Comparison of ENCODE assay signal across 8 mouse cellular contexts in the genomic region with DNA sequence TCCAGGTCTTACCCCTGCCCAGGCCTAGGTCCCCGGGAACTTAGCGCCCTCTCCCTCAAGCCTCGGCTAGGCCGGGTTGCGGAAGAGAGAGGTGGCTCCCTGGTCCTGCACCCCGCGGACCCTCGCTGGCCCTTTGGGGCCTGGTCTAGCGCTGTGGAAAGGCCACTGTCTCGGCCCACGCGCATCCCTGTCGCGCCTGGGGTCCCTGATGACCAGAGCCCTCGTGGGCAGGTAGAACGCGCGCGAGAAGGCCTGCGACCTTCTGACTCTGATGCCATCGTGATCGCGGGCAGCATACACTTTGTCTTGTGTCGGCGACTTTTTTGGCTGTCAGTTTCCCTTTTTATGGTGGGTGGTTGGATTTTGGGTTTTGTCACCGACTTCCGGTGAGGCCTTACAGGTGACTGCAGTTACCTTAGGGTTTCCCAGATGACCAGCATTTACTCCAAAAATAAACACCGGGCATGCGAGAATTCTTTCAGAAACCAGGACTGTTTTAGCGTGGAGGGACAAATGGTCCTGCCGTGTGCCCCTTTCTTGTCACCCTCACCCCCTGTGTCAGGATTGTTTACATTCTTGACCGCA. TPM values are rescaled to one million over a fixed set of nuclear protein-coding genes. Genes with fewer than 3 reads are reported as not detected.
DNase-seq lines count a peak whose midpoint lies in the region; ATAC-seq lines count a peak whose summit lies in the region.

Gene 4931422A03Rik, minus strand, starts transcription at position 223 of the 585 bp plus-strand sequence.

- H3K27ac ChIP-seq in kidney, embryonic 16.5 days (ENCODE audit: low read length) = peak within 1 kb of the TSS; percentile 71
- H3K27ac ChIP-seq in embryonic facial prominence, embryonic 12.5 days = 0 out of 2 replicates have a peak within 1 kb of the TSS, but pooled peaks have one; percentile 30
- peak within 1 kb of the TSS; percentile 34 for H3K27ac ChIP-seq in intestine, embryonic 15.5 days

- no peaks in the 10 kb centered on the region for H3K27me3 ChIP-seq in kidney, embryonic 16.5 days (ENCODE audit: insufficient read depth, low read length)
- no peaks in the 10 kb centered on the region for H3K27me3 ChIP-seq in embryonic facial prominence, embryonic 12.5 days
- no peaks in the 10 kb centered on the region for H3K27me3 ChIP-seq in intestine, embryonic 15.5 days (replicated peaks)

- ATAC-seq in kidney, embryonic 16.5 days (ENCODE audit: low FRiP score, low TSS enrichment) = peak; percentile 86; the same call in 1 of the 2 replicates
- ATAC-seq in embryonic facial prominence, embryonic 12.5 days (ENCODE audit: insufficient number of reproducible peaks, insufficient read depth, low FRiP score, low TSS enrichment) = peak; percentile 78
- ATAC-seq in intestine, embryonic 15.5 days = peak; percentile 74
- ATAC-seq in megakaryocyte-erythroid progenitor cell, adult 5-6 weeks (replicated peaks; ENCODE audit: low FRiP score, low TSS enrichment, poor library complexity, severe bottlenecking) = peak; percentile 31

- peak within 1 kb of the TSS; percentile 98 for H3K9ac ChIP-seq in kidney, embryonic 16.5 days (replicated peaks; ENCODE audit: low read length)
- peak within 1 kb of the TSS; percentile 94 for H3K9ac ChIP-seq in embryonic facial prominence, embryonic 12.5 days
- peak within 1 kb of the TSS; percentile 78 for H3K9ac ChIP-seq in intestine, embryonic 15.5 days

- peaks cover 5% of the 10 kb centered on the region; the same call in 1 of the 2 replicates for H3K36me3 ChIP-seq in kidney, embryonic 16.5 days (ENCODE audit: insufficient read depth, low read length)
- peaks cover 6% of the 10 kb centered on the region; the same call in 1 of the 2 replicates for H3K36me3 ChIP-seq in embryonic facial prominence, embryonic 12.5 days
- no peaks in the 10 kb centered on the region for H3K36me3 ChIP-seq in intestine, embryonic 15.5 days

- H3K4me2 ChIP-seq in kidney, embryonic 16.5 days (replicated peaks; ENCODE audit: low read depth, low read length) = peak within 1 kb of the TSS; percentile 91
- H3K4me2 ChIP-seq in embryonic facial prominence, embryonic 12.5 days (replicated peaks) = peak within 1 kb of the TSS; percentile 80
- peak within 1 kb of the TSS; percentile 73 for H3K4me2 ChIP-seq in intestine, embryonic 15.5 days (replicated peaks)

- DNase-seq in kidney, postnatal 14 days = no peak
- peak; percentile 60 for DNase-seq in MN1 (ENCODE audit: low spot score)
- peak; percentile 18 for DNase-seq in yolk sac, embryonic 10.5 days (ENCODE audit: low spot score)
- DNase-seq in retina, postnatal 1 day = no peak

- no peaks in the 10 kb centered on the region for H3K9me3 ChIP-seq in kidney, embryonic 16.5 days (ENCODE audit: low read length)
- H3K9me3 ChIP-seq in embryonic facial prominence, embryonic 12.5 days = no peaks in the 10 kb centered on the region
- no peaks in the 10 kb centered on the region for H3K9me3 ChIP-seq in intestine, embryonic 15.5 days

- WGBS in kidney, embryonic 16.5 days = under 1% methylated on average over 32 of the region's 32 CpGs
- WGBS in embryonic facial prominence, embryonic 12.5 days = 1% methylated on average over 31 of the region's 32 CpGs
- WGBS in intestine, embryonic 15.5 days = under 1% methylated on average over 32 of the region's 32 CpGs

- H3K4me3 ChIP-seq in kidney, embryonic 16.5 days (ENCODE audit: low read length) = peak within 1 kb of the TSS; percentile 99
- H3K4me3 ChIP-seq in embryonic facial prominence, embryonic 12.5 days = peak within 1 kb of the TSS; percentile 97
- H3K4me3 ChIP-seq in intestine, embryonic 15.5 days (replicated peaks) = peak within 1 kb of the TSS; percentile 87

- H3K4me1 ChIP-seq in kidney, embryonic 16.5 days (ENCODE audit: insufficient read depth, low read length) = peaks cover 20% of the 10 kb centered on the region; the same call in 1 of the 2 replicates
- peaks cover 15% of the 10 kb centered on the region for H3K4me1 ChIP-seq in embryonic facial prominence, embryonic 12.5 days
- peaks cover 12% of the 10 kb centered on the region for H3K4me1 ChIP-seq in intestine, embryonic 15.5 days (replicated peaks)

RNA-seq across cellular contexts. Expression of gene 4931422A03Rik, which starts in this region (rescaled TPM):
- polyA plus RNA-seq in kidney, embryonic 16.5 days (2015; fragmentation: Nextera tagmentation; extraction: Ambion mirVana) = 2.0 and 2.6 TPM in 2 replicates
- polyA plus RNA-seq in embryonic facial prominence, embryonic 12.5 days (2016; fragmentation: Nextera tagmentation; extraction: Ambion mirVana) = 3.0 and 3.2 TPM in 2 replicates
- polyA plus RNA-seq in intestine, embryonic 15.5 days (2015; fragmentation: Nextera tagmentation; extraction: Ambion mirVana) = 1.4 and 1.9 TPM in 2 replicates
- not detected in 2 replicates for total RNA-seq in megakaryocyte-erythroid progenitor cell, adult 5-6 weeks (2014; fragmentation: Nextera tagmentation)
- 0.52 TPM in 1 of 2 replicates, not detected in the other for total RNA-seq in megakaryocyte-erythroid progenitor cell, adult 5-6 weeks (2017)

Comparison
In these comparisons a context has a peak if more than half of its experiments do, and no peak if none do; other contexts are left out.
1. Peak in ATAC-seq in megakaryocyte-erythroid progenitor cell, adult 5-6 weeks; RNA of the gene not detected or under 1 TPM.
2. ATAC-seq: peak in every context shown above with its lines; median percentile 86 in kidney, embryonic 16.5 days; 78 in embryonic facial prominence, embryonic 12.5 days; 74 in intestine, embryonic 15.5 days; 31 in megakaryocyte-erythroid progenitor cell, adult 5-6 weeks.
3. DNase-seq: peak in MN1 (single experiment) and yolk sac, embryonic 10.5 days (single experiment); none in kidney, postnatal 14 days (single experiment) and retina, postnatal 1 day (single experiment).
4. Peak in every context shown above with its lines, with median percentiles within 50 percentile points of each other: H3K27ac ChIP-seq, H3K4me2 ChIP-seq, H3K4me3 ChIP-seq and H3K9ac ChIP-seq.